Mouse (Mus musculus) stomach, embryonic 16.5 days (tissue): ENCODE data around the gene Utp20. TPM values are rescaled to one million over a fixed set of nuclear protein-coding genes. Genes with fewer than 3 reads are reported as not detected.
"Not testable (repeated sequence)": the region's sequence is repeated elsewhere in the genome, so short reads cannot be mapped to it uniquely, and the experiment has no call there.

Experiments
- ATAC-seq: fragments of 200-750 bp; cut with Nextera tagmentation; 2 replicates; pipeline ENCODE4 v1.8.0; 2017; ENCODE audit warnings: moderate number of reproducible peaks, moderate TSS enrichment; ENCODE audit not compliant: insufficient read depth, low FRiP score
- H3K27ac ChIP-seq: fragments of 300-500 bp; sonication (generic); 2 replicates; pipeline ENCODE4 v1.5.1; 2014; ENCODE audit warnings: low read length
- H3K27me3 ChIP-seq: fragments of 300-500 bp; sonication (generic); 2 replicates; pipeline ENCODE4 v1.6.1; 2014; ENCODE audit warnings: low read length, control low read depth, mixed read lengths; ENCODE audit not compliant: control insufficient read depth, insufficient read depth
- H3K36me3 ChIP-seq: fragments of 300-500 bp; sonication (generic); 2 replicates; pipeline ENCODE4 v1.6.1; 2014; ENCODE audit warnings: low read length; ENCODE audit not compliant: control insufficient read depth, insufficient read depth
- H3K4me1 ChIP-seq: fragments of 300-500 bp; sonication (generic); 2 replicates; pipeline ENCODE4 v1.6.1; 2014; ENCODE audit warnings: low read length, control low read depth, mixed read lengths; ENCODE audit not compliant: control insufficient read depth, insufficient read depth
- H3K4me2 ChIP-seq: fragments of 300-500 bp; sonication (generic); 2 replicates; pipeline ENCODE4 v1.6.1; 2014; ENCODE audit warnings: low read depth, low read length, mixed read lengths
- H3K4me3 ChIP-seq: fragments of 300-500 bp; sonication (generic); replicated peaks from 2 replicates; pipeline ENCODE4 v1.5.1; 2014; ENCODE audit warnings: mild to moderate bottlenecking, low read length
- H3K9ac ChIP-seq: fragments of 300-500 bp; sonication (generic); 2 replicates; pipeline ENCODE4 v1.6.1; 2014; ENCODE audit warnings: low read length
- H3K9me3 ChIP-seq: fragments of 300-500 bp; sonication (generic); replicated peaks from 2 replicates; pipeline ENCODE4 v1.6.1; 2016; ENCODE audit warnings: low read length, control low read depth; ENCODE audit not compliant: control insufficient read depth
- WGBS: fragments of 180-500 bp; shearing (Covaris S2); extraction: QIAGEN DNeasy Blood & Tissue Kit; methylation state at CpG from one replicate; pipeline ENCODE4 v1.1.7; 2014; 5-methylcytosine and 5-hydroxymethylcytosine counted together
- polyA plus RNA-seq: library from polyadenylated mRNA; unstranded; fragments of >200 nt; fragmentation: Nextera tagmentation; extraction: Ambion mirVana; gene quantifications from 2 replicates; pipeline ENCODE4 v1.2.1, GENCODE M21; 2015

Gene Utp20
- polyA plus RNA-seq, 1 experiment from 2014 or later, result 13.4 TPM

DNA sequence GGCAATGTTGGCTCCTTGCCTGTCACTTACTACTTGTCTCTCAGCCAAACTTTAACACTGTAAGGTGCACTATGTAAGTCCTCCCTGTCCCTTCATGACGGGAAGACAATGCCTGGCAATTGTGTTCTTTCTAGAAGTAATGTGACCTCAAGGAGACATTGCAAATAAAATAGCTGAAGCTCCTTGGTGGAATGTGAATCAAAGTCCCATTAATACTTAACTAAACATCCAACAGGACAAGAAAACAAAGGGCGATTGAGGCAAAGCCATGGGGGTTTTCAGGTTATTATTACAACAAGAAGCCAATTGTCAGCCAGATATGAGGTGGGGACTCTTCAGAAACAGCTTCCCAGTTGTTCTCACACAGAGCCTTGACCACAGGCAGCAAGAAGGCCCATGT, 7.6 kb upstream of the Utp20 start:
- H3K36me3 ChIP-seq, result no peaks in the 10 kb centered on the region
- no peaks in the 10 kb centered on the region for H3K4me1 ChIP-seq
- WGBS, result 50% methylated on average over 2 of the region's 2 CpGs
- H3K9ac ChIP-seq, result no peak overlapping the region
- no peaks in the 10 kb centered on the region for H3K27me3 ChIP-seq
- no peak overlapping the region for H3K4me3 ChIP-seq
- H3K27ac ChIP-seq, result no peak overlapping the region
- ATAC-seq, result no peak
- H3K9me3 ChIP-seq, result no peaks in the 10 kb centered on the region
- no peak overlapping the region for H3K4me2 ChIP-seq

DNA sequence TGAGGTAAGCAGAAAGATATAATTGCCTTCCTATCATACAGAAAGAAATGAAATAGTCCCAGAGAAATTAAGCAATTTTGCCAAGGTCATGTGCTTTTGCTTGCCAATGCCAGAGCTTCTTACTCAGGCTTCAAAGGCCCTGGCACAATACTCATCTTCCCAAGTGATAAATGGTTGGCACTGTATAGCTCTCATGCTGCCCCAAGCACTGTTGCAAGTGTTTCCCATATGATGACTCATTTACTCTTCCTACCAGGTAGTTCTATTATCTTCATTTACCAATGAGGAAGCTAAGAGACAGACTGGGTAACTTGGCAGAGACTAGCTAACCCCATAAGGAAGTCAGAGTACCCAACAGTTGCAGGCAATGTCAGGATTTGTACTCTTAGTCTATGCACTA, 1.8 kb upstream of the Utp20 start:
- Histone ChIP-seq H3K4me2 (no peak overlapping the region), H3K27me3 (0 out of 2 replicates have a peak, but pooled peaks cover 3% of the 10 kb centered on the region), H3K4me3 (no peak overlapping the region), H3K4me1 (no peaks in the 10 kb centered on the region), H3K27ac (no peak overlapping the region), H3K9ac (no peak overlapping the region), H3K36me3 (no peaks in the 10 kb centered on the region), H3K9me3 (no peaks in the 10 kb centered on the region)
- no peak for ATAC-seq

GRCm38 (mm10) chr10:88827596-88827995, 992 bp upstream of the Utp20 start:
- H3K9ac ChIP-seq, result no peak overlapping the region
- H3K27ac ChIP-seq, result no peak overlapping the region
- ATAC-seq, result no peak
- no peak overlapping the region for H3K4me3 ChIP-seq
- 0 out of 2 replicates have a peak, but pooled peaks cover 3% of the 10 kb centered on the region for H3K27me3 ChIP-seq
- 86% methylated on average over 4 of the region's 4 CpGs for WGBS
- no peak overlapping the region for H3K4me2 ChIP-seq
- H3K4me1 ChIP-seq, result no peaks in the 10 kb centered on the region
- H3K36me3 ChIP-seq, result no peaks in the 10 kb centered on the region
- no peaks in the 10 kb centered on the region for H3K9me3 ChIP-seq

- not testable (repeated sequence) for H3K27ac ChIP-seq, H3K4me1 ChIP-seq, H3K36me3 ChIP-seq, H3K9me3 ChIP-seq, H3K27me3 ChIP-seq
- H3K9ac ChIP-seq, result peak overlapping the region; percentile 61
- H3K4me2 ChIP-seq, result peak overlapping the region; percentile 85
- peak overlapping the region; percentile 97 for H3K4me3 ChIP-seq
- ATAC-seq, result peak; percentile 4; the same call in 1 of the 2 replicates
- 4% methylated on average over 6 of the region's 6 CpGs for WGBS
Measured at GRCm38 (mm10) chr10:88826947-88827306, 323 bp upstream of the Utp20 start.

DNA sequence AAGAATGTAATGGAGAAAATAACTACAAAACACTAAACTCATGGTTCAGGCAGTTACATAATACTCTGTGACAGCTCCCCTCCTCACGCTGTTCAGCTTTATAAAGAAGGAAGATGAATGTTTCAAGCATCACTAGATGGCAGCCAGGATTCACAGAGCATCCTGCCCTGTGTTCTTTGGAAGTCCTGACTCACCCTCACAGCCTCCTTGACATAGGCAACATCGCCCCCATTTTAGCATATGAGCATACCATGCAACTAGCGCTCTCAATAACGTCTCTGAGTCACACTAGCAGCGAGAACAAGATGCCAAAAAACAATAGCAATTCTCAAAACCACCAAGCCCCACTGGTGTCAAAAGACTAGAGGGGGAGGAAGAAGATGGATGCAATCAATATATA, 9.3 kb downstream of the Utp20 start:
- Histone ChIP-seq H3K4me2 (no peak overlapping the region), H3K36me3 (peaks cover 17% of the 10 kb centered on the region), H3K27me3 (no peaks in the 10 kb centered on the region), H3K27ac (no peak overlapping the region), H3K9ac (no peak overlapping the region), H3K4me3 (no peak overlapping the region), H3K4me1 (no peaks in the 10 kb centered on the region), H3K9me3 (no peaks in the 10 kb centered on the region)
- 87% methylated on average over 5 of the region's 5 CpGs for WGBS
- no peak for ATAC-seq

GRCm38 (mm10) chr10:88815256-88815655, 11.3 kb downstream of the Utp20 start:
- no peaks in the 10 kb centered on the region for H3K4me1 ChIP-seq
- H3K36me3 ChIP-seq, result peaks cover 13% of the 10 kb centered on the region
- no peak overlapping the region for H3K4me2 ChIP-seq
- no peak for ATAC-seq
- no peak overlapping the region for H3K4me3 ChIP-seq
- no peak overlapping the region for H3K9ac ChIP-seq
- 86% methylated on average over 2 of the region's 2 CpGs for WGBS
- H3K27ac ChIP-seq, result no peak overlapping the region
- H3K9me3 ChIP-seq, result no peaks in the 10 kb centered on the region
- no peaks in the 10 kb centered on the region for H3K27me3 ChIP-seq

GRCm38 (mm10) chr10:88811704-88812103, 14.9 kb downstream of the Utp20 start:
- no peak overlapping the region for H3K27ac ChIP-seq
- H3K36me3 ChIP-seq, result peaks cover 10% of the 10 kb centered on the region
- no peak overlapping the region for H3K4me3 ChIP-seq
- 91% methylated on average over 5 of the region's 5 CpGs for WGBS
- ATAC-seq, result no peak
- no peaks in the 10 kb centered on the region for H3K27me3 ChIP-seq
- no peaks in the 10 kb centered on the region for H3K4me1 ChIP-seq
- no peaks in the 10 kb centered on the region for H3K9me3 ChIP-seq
- H3K4me2 ChIP-seq, result no peak overlapping the region
- H3K9ac ChIP-seq, result no peak overlapping the region

DNA sequence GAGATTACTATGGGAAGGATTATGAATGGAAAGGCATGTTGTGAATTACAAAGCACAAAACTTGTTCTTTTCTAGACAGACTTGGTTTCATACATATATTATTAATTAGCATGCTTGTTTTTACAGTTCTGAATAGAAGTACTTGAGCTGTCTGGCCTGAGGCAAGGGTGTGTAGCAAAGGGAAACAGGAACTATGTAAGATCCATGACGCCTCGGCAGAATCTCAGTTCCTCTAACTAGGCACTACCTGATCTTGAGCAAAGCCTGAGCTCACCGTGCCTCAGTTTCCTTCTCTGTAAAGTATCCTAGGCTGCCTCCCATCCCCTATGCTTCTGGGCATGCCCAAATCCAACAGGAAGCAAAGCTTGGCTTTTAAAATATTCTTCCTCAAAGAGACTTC, 24.4 kb downstream of the Utp20 start:
- no peaks in the 10 kb centered on the region for H3K27me3 ChIP-seq
- H3K9me3 ChIP-seq, result no peaks in the 10 kb centered on the region
- WGBS, result 91% methylated on average over 3 of the region's 3 CpGs
- no peak for ATAC-seq
- no peaks in the 10 kb centered on the region for H3K4me1 ChIP-seq
- H3K27ac ChIP-seq, result no peak overlapping the region
- no peak overlapping the region for H3K9ac ChIP-seq
- no peaks in the 10 kb centered on the region; the same call in 1 of the 2 replicates for H3K36me3 ChIP-seq
- H3K4me2 ChIP-seq, result no peak overlapping the region
- H3K4me3 ChIP-seq, result no peak overlapping the region

DNA sequence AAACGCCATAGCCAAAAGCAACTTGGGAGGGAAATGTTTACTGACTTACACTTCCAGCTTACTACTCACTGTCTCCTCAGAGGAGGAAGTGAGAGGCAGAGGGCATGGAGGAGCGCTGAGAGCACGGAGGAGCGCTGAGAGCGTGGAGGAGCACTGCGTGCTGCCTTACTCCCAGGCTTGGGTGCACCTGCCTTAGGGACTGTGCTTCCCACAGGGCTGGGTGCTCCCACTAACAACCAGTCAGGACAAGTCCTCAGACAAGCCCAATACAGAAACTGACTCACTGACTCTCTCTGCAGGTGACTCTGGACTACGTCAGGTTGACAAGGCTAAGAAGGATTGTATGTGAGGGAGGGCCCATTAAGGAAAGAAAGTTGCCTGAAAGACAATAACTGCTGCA, 27.2 kb downstream of the Utp20 start:
- no peaks in the 10 kb centered on the region for H3K27me3 ChIP-seq
- no peak overlapping the region for H3K9ac ChIP-seq
- peaks cover 4% of the 10 kb centered on the region; the same call in 1 of the 2 replicates for H3K36me3 ChIP-seq
- H3K9me3 ChIP-seq, result no peaks in the 10 kb centered on the region
- 85% methylated on average over 7 of the region's 7 CpGs for WGBS
- no peaks in the 10 kb centered on the region for H3K4me1 ChIP-seq
- H3K4me3 ChIP-seq, result no peak overlapping the region
- H3K27ac ChIP-seq, result no peak overlapping the region
- no peak for ATAC-seq
- H3K4me2 ChIP-seq, result no peak overlapping the region

GRCm38 (mm10) chr10:88797452-88797851, 29.2 kb downstream of the Utp20 start:
- Histone ChIP-seq H3K27me3 (no peaks in the 10 kb centered on the region), H3K4me3 (no peak overlapping the region), H3K9ac (no peak overlapping the region), H3K9me3 (no peaks in the 10 kb centered on the region), H3K4me1 (no peaks in the 10 kb centered on the region), H3K4me2 (no peak overlapping the region), H3K36me3 (peaks cover 4% of the 10 kb centered on the region; the same call in 1 of the 2 replicates), H3K27ac (no peak overlapping the region)
- ATAC-seq, result no peak
